Mouse (Mus musculus): ENCODE measurements around the gene Ube2g2.

Ube2g2 gene

GRCm38 (mm10) chr10:77606855-77607254 is 15.2 kb upstream of the Ube2g2 start:
- DNase-seq, result no peak

- no peak for DNase-seq
Observed at GRCm38 (mm10) chr10:77607441-77607840, 14.6 kb upstream of the Ube2g2 start.

DNA sequence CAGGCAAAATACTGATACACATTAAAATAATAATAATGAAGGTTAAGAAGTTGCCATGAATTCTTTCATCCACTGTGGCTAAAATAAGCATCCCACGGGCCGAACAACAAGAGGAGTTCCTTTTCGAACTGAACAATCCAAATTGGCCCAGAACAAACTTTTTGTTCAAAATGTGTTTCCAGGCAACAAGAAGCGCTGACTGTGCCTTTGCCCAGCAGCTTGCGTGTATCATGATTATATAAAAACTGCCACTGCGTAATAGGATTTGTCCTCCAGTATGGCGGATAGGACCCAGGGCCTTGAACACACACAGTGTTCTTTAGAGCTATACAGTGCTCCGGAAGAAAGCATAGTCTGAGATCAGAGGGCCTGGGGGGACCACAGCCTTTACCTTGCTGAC is 13.5 kb upstream of the Ube2g2 start:
- DNase-seq, result no peak

DNA sequence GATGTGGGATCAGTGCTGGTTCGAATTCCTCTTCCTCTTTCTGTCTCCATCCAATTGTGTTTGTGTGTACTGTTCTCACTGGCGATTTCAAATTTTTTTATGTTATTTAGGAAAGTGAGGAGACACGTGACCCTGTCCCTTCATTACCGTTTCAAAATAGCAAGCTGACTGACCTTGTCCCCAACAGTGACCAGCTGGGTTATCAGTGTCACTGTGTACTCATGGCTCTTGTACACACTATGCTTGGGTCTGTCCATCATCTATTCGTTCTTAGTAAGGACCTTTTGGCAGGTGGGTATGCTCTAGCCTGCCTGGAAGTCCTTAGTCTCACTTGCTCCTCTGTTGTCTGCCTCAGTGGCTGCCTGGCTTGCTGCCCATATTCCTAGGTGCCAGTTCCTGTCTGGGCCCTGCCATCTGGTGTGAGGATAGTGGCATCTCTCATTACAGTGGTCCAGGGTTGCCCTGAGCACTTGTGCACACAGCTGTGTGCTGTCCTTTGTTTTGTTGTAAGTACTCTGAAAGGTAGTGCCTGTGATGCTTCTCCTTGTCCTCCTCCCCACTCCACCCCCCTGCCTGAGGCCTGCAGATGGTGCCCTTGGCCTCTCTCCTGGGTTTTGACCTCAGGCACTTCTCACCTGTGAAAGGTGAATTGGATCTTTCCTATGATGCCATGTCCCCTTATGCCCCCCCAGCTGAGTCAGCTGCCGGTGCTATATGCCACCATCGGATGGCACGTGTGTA is 11.7 kb upstream of the Ube2g2 start:
- no peak for DNase-seq

GRCm38 (mm10) chr10:77613409-77613808 is 8.7 kb upstream of the Ube2g2 start:
- DNase-seq, result peak; percentile 70

- DNase-seq, result no peak
Observed at GRCm38 (mm10) chr10:77615647-77616046, 6.4 kb upstream of the Ube2g2 start.

- no peak for DNase-seq
Observed at GRCm38 (mm10) chr10:77616166-77616565, 5.9 kb upstream of the Ube2g2 start.

DNA sequence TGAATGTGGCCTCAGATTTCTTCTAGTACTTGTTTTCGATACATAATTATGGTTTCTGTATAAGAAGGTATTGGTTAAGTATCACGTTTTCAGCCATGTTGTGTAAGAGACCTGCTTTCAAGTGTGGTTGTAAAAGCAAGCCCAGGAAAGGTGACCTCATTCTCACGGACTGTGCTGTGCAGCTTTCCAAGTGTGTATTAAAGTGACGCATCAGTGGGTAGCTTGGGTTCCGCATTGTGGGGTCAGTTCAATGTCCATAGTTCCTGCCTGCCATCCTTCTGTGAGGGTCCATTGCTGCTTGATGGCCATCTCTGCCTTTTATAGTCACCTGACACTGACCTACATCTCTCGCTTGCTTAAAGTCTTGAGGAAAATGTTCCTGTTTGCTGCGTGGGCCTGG is 5.1 kb upstream of the Ube2g2 start:
- DNase-seq, result no peak

GRCm38 (mm10) chr10:77621546-77621945 is 529 bp upstream of the Ube2g2 start:
- DNase-seq, result no peak

DNA sequence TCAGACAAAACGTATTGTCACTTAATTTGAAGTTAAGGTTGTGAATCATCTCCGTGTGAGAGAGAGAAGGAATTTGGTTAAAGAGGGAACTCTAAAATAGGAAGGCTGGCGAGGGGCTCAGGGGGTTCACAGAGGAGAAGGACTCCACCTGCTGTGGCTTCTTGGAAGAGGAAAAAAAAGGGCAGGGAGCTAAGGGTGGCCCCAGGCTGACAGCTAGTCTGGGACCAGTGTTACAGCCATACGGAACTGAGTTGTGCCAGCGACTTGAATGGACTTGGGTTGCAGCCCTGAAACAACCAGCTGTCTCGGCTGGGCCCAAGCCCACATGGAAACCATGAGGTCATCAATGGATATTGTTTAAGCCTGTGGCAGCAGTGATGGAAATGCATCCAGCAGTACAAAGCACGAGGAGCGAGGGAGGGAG is 1.0 kb downstream of the Ube2g2 start:
- DNase-seq, result peak; percentile 62

- DNase-seq, result no peak
Observed at GRCm38 (mm10) chr10:77623639-77624400, 1.7 kb downstream of the Ube2g2 start.

GRCm38 (mm10) chr10:77624570-77624995 is 2.5 kb downstream of the Ube2g2 start:
- peak; percentile 79 for DNase-seq

- no peak for DNase-seq
Observed at GRCm38 (mm10) chr10:77626036-77626435, 4.0 kb downstream of the Ube2g2 start.

DNA sequence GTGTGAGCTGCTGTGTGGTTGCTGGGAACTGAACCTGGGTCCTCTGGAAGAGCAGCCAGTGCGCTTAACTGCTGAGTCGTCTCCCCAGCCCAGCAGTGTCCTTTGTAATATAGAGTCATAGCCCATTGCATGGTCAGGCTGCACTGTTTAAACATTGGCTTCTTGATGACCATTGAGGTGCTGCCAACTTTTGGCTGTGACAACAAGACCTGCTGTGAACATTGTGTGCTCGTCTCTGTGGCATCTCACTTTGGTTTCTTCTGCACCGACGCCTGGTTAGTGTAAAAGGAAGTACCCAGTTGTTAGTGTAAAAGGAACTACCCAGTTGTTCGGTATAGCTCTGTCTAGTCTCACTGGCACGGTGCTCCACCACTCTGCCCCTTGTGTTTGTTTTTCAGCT is 4.5 kb downstream of the Ube2g2 start:
- DNase-seq, result peak; percentile 30

DNA sequence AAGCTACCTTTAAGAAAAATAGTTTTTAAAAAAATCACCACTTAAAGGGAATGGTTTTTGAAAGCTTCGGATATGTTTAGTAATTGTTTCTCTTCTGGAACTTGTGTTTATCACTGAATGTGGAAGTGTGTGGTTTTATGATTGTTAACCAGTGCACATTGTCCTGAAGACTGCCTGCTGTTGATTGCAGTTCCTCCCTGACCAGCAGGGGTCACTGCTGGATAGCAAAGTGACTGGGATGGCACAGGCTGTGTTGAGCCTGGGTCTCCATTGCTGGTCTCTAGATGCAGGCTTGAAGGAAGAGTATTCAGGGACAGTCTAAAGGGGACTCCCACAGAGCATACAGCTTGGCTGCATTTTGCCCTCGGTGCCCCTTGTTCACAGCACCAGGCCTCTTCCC is 5.4 kb downstream of the Ube2g2 start:
- peak; percentile 86 for DNase-seq

DNA sequence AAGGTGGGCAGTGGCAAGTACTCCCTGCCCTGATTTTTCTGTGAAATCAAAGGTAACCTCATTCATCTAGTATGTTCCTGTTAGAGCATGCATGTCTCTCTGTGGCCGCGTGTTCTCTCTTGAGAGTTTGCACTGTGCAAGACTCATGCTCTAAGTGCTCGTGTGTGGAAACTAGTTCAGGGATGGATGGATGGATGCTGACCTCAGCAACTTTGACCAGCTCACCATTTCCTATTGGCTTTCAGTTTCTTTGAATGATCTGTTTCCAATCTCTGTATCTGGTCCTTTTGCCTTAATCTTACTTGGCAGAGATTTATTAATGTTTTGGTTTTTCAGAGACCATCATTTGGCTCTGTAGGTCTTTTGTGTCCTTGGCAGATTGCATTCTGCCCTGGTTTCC is 7.1 kb downstream of the Ube2g2 start:
- no peak for DNase-seq

DNA sequence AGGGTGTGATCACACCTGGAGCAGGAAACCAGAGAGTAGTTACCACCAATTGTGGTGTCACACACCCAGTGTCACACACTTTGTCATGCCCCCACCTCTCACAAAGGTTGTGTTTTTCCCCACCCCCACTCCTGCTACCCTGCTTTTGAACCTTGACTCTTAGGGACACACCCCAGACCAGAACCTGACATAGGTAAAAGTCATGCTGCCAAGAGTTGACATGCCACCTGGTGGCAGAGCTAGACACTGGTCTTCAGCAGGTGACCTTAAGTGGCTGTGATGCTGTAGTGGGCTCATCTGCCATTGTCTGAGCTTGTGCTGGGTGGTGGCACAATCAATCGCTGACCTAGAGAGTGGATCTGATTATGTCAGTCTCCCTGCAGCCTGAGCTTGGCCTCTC is 7.9 kb downstream of the Ube2g2 start:
- DNase-seq, result no peak

- no peak for DNase-seq
Observed at GRCm38 (mm10) chr10:77634016-77634415, 11.9 kb downstream of the Ube2g2 start.

- no peak for DNase-seq
Observed at GRCm38 (mm10) chr10:77634452-77635231, 12.6 kb downstream of the Ube2g2 start.

- no peak for DNase-seq
Observed at GRCm38 (mm10) chr10:77636234-77636922, 14.3 kb downstream of the Ube2g2 start.

- no peak for DNase-seq
Observed at GRCm38 (mm10) chr10:77638956-77639355, 16.9 kb downstream of the Ube2g2 start.

DNA sequence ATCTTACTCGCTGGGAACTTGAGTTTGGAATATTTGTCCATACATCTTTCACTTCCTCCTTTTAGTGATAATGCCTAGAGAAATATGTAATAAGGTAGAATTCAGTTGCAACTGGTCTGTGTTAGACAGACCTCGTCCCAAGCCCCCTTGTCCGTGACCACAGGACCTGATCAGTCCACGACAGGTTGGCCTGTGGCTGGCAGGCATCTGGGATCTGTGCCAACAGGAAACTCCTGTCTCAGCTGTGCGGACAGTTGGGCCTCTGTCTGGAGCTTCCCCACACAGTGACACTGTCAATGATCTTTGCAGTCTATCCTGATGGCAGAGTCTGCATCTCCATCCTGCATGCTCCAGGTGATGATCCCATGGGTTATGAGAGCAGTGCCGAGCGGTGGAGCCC is 21.1 kb downstream of the Ube2g2 start:
- DNase-seq, result no peak

DNA sequence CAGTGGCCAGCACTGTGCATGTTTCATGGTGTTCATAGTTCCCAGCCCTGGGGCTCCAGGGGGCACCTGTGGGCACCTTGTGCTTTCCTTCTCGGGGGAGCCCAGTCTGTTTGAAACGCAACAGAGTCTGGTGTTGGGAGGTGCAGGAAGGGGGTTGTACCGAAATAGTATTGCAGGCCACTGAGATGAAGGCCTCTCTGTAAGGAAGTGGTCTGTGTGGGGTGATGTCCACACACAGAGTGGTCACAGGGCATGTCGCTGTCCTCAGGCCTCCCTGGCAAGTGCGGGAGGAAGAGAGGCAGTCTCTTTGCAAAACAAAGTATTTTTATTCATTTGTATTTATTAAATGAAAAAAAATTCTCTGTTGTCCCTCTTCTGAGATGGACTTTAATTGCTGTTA is 23.5 kb downstream of the Ube2g2 start:
- DNase-seq, result no peak
